Mouse (Mus musculus) cerebellum, adult 8-10 months (tissue): ENCODE results near the gene Dnmt3a.

Source experiments
- DNase-seq: peaks from one replicate; pipeline ENCODE4 v3.0.0; 2022

Gene Dnmt3a

DNA sequence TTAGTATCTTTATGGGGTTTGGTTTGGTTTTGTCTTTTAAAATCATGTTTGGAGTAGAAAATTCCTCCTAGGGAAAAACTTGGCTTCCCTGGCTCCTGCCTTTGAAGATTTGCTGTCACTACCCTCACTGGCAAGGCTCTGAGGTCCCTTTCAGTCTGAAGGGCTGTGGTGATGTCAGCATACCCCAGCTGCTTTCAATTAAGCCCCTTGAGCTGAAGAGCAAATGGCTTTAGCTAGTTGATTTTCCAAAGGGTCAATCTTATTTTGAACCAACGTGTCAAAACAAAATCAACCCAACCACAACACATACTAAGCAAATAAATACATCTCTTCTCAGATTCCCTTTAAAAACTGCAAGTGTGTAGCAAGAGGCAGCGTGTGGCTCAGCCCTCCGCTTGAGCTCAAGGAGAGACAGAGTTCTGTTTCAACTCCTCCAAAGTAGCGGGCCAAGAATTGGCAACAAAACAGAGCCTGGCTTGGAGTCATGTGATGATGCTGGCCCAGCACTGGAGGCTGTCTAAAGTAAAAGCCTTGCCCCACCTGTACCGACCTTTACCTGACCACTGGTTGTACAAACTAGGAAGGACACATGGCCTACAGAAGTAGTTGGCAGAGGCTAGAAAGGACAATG lies 17.3 kb upstream of the Dnmt3a start:
- no peak for DNase-seq

GRCm38 (mm10) chr12:3789626-3790185 lies 16.1 kb upstream of the Dnmt3a start:
- no peak for DNase-seq

DNA sequence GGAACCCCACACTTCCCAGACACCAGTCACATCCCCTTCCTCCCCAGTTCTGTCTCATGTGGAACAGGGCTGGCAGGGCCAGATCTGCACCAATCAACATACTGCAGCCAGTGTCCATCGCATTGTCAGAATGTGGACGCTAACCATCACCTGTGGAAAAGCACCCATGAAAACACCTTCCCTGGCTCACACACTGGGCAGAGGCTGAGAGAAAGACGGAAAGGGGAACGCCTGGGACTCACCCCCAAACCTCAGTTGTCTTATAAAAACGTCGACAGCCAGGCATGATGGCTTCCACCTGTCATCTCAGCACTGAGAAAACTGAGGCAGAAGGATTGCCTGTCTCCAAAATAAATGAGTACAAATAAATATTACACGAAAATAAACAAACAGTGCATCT lies 14.6 kb upstream of the Dnmt3a start:
- DNase-seq, result no peak

DNA sequence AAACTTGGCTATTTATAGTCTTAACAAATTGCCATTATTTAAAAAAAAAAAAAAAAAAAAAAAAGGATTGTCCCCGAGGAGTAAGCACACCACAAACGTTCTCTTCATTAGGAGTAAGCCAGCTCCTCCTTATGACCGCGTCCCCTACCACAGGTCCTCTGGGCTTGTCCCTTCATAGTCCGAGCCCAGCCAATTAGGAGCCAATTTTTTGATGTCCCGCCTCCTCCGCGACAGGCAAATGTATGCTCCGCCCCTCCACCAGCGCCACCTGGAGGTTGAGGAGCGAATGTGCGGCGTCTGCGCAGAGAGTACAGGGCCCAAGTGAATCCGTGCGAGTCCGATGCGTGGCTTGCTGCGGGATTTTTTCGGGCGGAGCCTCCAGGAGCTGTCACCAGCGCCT lies 14.1 kb upstream of the Dnmt3a start:
- DNase-seq, result peak; percentile 98

DNA sequence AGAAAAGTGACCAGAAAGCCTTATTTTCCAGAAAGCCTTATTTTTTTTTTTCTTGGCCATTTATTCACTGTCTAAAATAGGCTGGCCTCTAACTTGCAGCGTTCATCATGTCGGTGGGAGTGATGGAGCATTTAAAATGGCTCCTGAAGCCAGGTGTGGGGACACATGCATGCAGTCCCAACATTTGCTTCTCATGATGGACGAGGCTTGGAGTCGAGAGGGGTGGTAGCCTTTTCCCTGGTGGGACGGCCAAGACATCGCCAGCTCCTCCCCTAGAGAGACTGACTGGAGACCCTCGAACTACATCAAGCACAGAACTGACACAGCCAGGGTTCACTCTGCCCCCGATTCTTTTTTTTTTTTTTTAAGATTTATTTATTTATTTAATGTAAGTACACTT lies 13.6 kb upstream of the Dnmt3a start:
- DNase-seq, result no peak

DNA sequence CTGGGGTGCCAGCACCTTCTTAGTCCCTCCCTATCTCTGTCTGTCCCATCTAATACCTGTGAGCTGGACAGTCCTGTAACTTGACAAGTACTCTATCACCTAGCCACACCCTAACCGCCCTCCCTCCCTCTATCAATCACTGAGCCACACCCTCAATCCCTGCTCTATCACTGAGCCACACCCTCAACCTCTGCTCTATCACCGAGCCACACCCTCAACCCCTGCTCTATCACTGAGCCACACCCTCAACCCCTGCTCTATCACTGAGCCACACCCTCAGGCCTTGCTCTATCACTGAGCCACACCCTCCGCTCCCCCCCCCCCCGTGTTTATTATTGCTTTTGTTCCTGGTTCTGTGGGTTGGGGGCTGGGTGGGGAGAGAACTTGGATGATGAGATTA lies 10.2 kb upstream of the Dnmt3a start:
- DNase-seq, result no peak

GRCm38 (mm10) chr12:3799551-3799950 lies 6.3 kb upstream of the Dnmt3a start:
- DNase-seq, result no peak

DNA sequence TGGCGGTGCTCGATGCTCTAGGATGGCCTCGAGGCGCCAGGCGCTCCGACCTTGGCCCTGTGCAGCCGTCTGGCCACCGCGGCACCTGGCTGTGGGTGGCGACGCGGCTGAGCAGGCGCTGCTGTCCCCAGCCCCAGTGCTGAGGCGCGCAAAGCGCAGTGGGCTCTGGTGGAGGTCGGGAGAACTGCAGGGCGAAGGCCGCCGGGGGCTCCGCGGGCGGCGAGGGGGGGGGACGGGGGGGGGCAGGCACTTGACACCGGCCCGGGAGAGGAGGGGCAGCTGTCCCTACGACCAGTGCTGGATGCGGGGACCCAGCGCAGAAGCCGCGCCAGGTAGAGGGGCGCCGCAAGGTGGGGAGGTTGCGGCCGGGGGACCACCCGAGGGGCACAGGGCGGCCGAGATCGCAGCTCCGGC lies 471 bp downstream of the Dnmt3a start:
- DNase-seq, result peak; percentile 78

- peak; percentile 80 for DNase-seq
Observed at GRCm38 (mm10) chr12:3806703-3807547, 1.1 kb downstream of the Dnmt3a start.

DNA sequence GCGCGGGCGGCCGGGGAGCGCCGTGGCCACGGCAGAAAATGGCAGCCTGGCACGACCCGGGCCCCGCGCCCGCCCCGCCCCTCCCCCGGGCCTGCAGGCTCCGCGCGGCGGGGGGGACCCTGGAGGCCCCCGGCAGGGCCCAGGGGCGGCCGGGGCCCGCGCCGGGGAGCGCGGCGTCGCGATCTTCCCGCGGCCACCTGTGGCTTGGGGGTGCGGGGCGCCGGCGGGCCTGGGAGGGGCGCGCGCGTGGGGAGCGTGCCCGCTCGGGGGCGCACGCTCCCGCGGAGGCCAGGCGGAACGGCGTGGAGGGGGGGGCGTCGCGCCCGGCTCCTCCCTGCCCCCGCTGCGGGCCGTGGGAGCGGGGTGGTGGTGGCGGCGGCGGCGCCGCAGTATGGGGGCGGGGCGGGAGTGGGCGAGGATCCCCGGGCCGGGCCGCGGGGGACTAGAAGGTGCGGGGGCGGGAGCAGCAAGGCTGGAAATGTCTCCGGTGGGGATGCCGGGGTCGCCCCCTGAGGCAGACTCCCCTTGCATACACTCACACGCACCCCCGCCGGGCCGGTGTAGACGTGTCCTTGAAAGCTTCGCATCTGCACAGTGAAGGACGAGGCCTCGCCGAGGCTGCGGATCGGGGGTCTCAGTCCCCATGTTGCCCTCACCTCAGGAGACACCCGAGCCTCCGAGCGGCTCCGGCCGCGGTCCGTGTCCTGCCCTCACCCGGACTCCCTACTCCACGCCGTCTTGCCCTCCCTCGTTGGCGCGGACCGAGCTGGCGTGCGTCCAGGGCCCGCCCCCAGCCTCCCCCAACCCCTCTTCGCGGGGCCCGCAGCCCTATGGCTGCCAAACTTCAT lies 2.0 kb downstream of the Dnmt3a start:
- peak; percentile 66 for DNase-seq

DNA sequence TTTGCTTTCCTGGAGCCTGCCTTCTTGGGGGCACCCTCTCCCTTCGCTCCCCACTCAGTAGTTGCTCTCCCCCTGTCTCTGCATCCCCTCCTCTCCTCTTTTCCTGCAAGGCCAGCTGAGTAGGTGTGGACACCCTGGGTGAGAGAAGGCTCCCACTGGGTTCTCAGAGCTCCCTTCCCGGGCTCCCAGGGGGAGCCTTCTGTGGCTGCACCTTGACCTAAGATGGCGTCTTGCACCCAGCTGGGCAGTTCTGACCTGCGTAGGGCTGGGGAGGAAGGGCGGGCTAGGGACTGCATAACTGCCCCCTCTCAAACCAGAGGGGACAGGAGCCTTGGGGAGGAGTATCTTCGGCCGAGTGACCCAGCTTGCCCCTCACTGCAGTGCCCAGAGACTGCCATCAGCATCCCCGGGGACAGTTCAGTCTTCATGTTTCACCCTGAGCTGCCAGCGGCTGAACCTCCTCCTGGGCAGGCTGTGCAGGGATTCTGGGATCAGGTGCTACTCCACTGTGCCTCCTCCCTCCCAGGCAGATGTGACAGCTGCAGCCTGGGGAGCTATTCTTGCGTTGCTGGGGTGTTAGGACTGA lies 2.7 kb downstream of the Dnmt3a start:
- no peak for DNase-seq

GRCm38 (mm10) chr12:3809520-3810180 lies 3.8 kb downstream of the Dnmt3a start:
- no peak for DNase-seq

DNA sequence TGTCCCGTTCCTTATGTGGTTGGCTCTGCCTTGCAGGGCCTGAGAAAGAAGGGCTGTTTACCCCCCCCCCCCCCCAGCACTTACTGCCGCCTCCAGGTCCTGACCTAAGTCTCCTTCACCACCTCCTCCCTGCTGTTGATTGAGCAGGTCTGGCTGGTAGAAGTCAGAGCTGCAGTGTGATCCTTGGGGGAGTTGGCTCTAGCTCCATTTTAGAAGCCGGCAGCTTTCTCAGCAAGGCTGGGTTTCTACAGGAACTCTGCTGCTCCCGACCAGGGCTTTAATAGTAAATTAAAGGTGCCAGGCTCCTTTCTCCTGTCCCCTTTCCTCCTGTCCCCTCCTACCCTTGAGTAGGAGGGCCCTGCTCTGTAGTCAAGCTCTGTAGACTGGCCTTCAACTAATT lies 4.6 kb downstream of the Dnmt3a start:
- no peak for DNase-seq

- DNase-seq, result no peak
Observed at GRCm38 (mm10) chr12:3811596-3811995, 5.8 kb downstream of the Dnmt3a start.

DNA sequence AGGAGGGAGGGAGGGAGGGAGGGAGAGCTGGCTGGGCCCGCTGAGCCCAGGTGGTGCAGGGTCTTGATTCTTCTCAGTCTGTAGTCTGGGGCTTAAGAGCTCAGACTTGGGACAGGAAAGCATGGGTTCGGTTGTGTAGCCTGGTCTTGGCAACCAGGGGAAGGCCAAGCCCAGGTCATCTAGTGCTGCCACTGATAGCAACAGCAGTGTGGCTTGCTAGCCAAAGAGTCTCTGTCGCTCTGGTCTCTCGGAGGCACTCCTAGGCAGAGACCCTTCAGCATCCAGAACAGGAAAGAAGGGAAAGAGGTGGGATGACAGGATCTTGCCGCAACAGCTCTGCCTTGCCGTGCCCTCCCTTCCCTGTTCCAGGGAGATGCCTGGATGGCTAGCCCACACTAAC lies 6.4 kb downstream of the Dnmt3a start:
- DNase-seq, result no peak

DNA sequence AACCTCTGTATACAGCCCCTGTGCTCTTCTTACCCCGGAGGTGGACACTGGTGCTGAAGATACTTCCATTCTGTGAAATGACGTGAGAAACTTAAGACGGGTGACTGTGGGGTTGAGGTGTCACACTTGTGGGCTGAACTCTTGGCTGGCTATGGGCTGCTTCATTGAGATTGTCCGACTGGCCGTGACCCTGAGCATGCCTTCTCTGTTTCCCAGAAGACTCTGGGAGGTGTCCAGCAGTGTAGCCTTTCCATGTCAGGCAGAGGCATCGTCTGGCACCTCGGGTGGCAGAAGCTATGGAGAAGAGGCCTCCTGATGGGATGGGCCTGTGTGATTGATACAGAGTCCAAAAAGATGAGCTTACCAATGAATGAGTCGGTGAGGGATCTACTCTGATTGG lies 7.3 kb downstream of the Dnmt3a start:
- no peak for DNase-seq

GRCm38 (mm10) chr12:3815386-3815785 lies 9.6 kb downstream of the Dnmt3a start:
- DNase-seq, result no peak

DNA sequence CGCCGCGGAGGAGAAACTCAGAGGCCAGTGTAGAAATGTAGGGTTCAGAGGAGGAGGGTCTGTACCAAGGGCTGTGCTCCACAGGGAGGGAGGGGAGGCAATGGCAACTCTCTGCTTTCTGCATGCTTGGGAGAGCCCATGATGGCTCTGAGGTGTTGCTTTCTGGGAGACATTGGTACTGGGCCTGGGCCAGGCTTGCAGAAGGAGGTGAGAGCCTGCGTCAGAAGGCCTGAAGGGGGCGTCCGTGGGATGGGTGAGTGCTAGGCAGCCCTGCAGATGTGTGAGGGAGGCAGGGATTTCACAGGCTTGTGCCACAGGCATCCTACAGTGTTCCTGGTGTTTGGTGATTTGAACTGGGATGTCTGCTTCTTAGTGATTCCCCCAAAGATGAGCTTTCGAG lies 11.2 kb downstream of the Dnmt3a start:
- DNase-seq, result no peak

GRCm38 (mm10) chr12:3817566-3817965 lies 11.8 kb downstream of the Dnmt3a start:
- DNase-seq, result no peak

DNA sequence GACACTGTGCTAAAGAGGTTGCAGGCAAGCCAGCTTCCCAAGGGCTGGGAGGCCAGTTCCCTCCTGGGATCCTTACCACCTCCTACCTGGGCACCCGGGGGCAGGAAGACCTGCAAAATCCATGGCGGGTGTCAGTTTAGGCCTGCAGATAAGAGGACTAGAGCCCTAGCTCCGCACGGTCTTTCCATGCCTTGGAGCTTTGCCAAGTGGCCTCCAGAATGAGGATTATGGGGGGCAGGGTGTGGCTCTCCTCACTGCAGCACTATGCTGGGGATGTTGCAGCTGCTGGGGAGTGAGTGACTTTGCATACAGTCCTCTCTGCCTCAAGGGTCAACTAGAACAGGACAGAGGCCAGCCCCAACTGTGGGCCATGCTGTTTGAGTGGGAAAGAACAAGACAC lies 14.1 kb downstream of the Dnmt3a start:
- no peak for DNase-seq

GRCm38 (mm10) chr12:3823408-3823807 lies 17.6 kb downstream of the Dnmt3a start:
- DNase-seq, result no peak
